Mouse (Mus musculus) ovary, postnatal 14 days (tissue): ENCODE data around the gene Cntnap4.

Experiments
- DNase-seq: peaks from one replicate; pipeline ENCODE4 v3.0.0; 2022; ENCODE audit warnings: low spot score

Cntnap4 gene

GRCm38 (mm10) chr8:112569471-112570141 lies at the start of gene Cntnap4:
Cntnap4 (plus strand) TSS chr8:112570043.
- DNase-seq, result no peak

- DNase-seq, result no peak
Measured at GRCm38 (mm10) chr8:112557376-112557775, 12.5 kb upstream of the Cntnap4 start.

GRCm38 (mm10) chr8:112570541-112570940 lies 698 bp downstream of the Cntnap4 start:
- DNase-seq, result no peak

DNA sequence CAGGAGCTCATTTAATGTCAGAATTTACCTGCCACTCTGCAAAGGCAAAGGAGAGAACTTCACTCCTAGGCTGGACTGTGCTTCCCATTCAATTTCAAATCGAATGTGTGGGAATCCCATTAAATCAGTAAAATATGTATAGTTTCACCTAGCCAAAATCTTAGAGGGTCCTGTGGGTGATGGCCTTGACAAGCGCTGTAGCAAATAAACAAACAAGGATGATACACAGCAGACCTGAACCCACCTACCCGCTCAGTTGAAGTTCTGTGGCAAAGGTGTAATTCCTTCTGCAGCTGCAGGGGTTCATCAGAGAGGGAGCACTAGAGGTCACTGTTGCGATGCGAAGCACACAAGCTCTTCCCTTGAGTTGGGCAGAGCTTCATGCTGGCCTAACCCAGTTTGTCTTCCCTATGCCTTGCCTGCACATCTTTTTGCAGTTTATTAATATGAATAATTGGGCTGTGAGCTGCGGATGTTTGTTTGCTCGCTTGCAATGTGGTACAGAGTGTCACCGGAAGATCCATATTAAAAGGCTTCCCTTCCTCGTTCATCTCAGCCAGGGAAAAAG lies 1.6 kb downstream of the Cntnap4 start:
- peak; percentile 18 for DNase-seq

DNA sequence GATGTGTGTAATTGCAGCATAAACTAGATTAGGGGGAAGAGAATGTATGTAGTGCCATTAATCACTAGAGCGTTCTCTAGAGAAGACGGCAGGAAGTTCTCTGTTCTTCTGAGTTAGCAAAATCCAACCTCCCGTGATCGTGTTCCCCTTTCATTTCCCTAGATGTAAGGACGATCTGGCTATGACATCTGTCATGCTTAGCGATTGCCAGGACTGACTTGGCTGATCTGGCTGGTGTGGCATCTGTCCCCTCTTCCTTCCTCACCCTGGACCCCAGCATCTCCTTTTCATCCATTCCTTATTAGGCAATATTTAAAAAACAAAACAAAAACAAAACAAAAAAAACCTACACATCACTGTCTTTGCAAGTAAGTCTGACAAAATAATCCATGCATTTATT lies 11.6 kb downstream of the Cntnap4 start:
- DNase-seq, result no peak

DNA sequence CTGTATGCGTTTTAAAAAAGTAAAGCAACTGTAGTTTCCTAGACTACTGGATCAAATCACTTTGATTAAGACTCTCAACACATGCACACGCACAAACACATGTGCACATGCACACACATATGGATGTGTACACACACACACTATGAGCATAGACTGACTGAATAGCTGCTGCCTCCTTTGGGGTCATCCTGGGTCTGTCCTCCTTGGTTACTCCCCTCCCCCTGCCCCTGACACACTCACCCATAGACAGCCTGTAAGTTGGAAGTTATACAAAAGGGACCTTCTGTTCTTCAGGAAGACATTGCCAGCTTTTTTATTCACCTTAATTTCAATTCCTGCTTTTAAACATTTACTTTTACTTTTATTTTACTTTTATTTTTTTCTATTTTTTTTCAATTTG lies 13.6 kb downstream of the Cntnap4 start:
- no peak for DNase-seq

GRCm38 (mm10) chr8:112588357-112589051 lies 18.7 kb downstream of the Cntnap4 start:
- DNase-seq, result no peak

GRCm38 (mm10) chr8:112589052-112589389 lies 19.2 kb downstream of the Cntnap4 start:
- no peak for DNase-seq

DNA sequence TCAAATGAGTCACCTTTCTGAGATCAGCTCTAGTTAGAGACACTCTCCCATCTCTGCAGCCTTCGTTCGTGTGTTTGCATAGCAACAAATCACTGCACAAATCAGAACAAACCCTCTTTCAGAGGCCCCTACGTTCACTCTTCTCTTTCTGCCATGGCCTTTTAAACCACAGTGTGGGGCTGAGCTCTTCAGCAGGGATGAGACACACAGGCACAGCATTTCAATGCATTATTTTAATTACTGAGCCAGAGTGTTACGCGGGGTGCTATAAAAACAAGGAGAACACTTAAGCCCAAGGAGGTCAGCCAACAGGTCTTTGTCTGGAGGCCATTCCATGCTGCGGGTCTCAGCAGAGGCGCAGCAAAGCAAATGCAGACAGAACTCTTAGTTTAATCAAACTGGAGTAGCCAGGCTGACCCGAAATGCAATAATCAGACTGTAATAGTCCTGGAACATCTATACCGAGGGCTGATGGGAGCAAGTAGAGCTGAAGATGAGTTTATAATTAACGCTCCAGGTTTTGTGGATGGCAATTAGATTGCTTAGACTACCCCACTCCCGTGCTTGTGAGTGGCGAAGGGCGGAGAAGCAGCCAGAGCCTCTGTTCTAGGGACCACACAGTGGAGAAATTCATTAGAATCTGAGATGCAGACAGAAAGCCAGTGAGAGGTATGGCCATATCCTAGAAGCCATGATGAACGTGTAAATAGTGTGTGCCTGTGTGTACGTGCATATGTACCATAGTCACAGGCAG lies 26.4 kb downstream of the Cntnap4 start:
- DNase-seq, result no peak

GRCm38 (mm10) chr8:112599975-112600374 lies 30.1 kb downstream of the Cntnap4 start:
- no peak for DNase-seq

- DNase-seq, result no peak
Measured at GRCm38 (mm10) chr8:112601150-112601549, 31.3 kb downstream of the Cntnap4 start.

- no peak for DNase-seq
Measured at GRCm38 (mm10) chr8:112610121-112610520, 40.3 kb downstream of the Cntnap4 start.

DNA sequence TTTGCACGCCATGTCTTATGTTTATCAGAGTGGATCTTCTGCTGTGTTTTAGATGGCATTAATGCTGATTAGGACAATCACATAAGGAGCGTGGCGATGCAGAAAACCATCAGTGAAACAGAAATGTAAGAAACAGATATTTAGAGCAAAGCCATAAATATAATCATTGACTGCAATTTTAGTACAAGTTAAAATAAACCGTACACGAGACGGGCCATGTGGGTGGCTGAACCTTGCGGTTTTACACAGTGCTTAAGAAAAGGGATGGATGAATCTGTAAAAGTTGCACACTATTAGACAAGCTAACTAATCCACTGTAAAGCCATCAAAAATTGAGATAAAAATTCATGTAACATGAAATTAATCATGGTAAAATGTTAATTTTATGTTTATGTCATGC lies 58.9 kb downstream of the Cntnap4 start:
- DNase-seq, result no peak

DNA sequence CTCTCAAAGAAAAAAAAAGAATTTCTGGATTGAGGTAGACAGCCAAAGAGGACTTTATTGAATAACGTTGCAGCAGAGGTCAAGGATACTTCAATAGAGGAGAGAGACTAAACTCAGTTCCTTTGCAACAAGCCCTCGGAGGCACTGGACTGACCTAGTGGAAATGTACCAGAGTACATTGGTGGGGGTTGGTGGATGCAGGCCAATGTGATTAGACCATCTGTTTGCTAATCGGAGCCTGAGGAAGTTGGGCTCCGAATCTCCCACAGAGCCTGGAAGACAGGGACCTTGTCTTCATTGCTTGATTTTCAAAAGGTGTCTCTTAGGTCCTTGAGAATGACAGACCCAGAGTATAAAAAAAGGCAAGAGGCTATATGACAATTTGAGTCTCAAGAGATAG lies 82.8 kb downstream of the Cntnap4 start:
- no peak for DNase-seq

- no peak for DNase-seq
Measured at GRCm38 (mm10) chr8:112653276-112653675, 83.4 kb downstream of the Cntnap4 start.

GRCm38 (mm10) chr8:112653994-112654393 lies 84.2 kb downstream of the Cntnap4 start:
- DNase-seq, result no peak

- DNase-seq, result no peak
Measured at GRCm38 (mm10) chr8:112664067-112664466, 94.2 kb downstream of the Cntnap4 start.

DNA sequence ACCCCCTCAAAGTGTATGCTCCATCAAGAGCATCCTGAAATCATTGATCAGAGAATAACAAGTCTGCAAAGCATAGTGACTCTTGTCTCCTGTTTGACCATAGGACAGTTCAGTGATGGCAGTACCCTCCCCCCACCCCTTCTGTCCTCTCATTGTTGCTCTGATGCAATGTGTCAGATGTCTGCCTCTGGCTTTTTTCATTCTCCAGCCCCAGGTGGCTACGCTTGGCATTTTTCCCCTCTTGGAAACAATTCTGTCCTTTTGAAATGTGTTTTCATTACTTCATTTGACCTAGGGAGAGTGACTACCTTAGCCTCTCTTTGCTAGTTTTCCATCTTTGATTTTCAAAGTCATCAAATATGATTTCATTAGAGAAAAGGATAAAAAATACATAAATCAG lies 104.8 kb downstream of the Cntnap4 start:
- no peak for DNase-seq

DNA sequence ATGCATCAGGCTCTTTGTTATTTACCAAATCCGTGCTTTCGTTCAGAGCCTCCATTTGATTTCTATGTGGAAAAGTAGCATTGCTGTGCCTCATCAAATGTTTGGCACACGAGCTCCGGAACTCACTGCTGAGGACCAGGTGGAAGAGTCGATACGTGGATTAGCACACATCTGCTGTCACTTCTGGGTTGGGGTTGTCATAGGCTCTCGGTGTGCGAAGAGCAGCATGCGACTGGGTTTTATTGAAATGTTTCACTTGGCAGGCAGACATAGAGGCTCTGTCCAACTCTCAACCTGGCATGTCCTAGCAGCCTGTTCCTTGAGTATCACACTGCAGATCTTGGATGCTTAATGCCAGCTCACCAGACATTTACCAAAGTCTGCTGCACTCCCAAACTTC lies 111.9 kb downstream of the Cntnap4 start:
- DNase-seq, result no peak

GRCm38 (mm10) chr8:112695708-112696107 lies 125.9 kb downstream of the Cntnap4 start:
- no peak for DNase-seq

- DNase-seq, result no peak
Measured at GRCm38 (mm10) chr8:112698141-112698540, 128.3 kb downstream of the Cntnap4 start.

- DNase-seq, result no peak
Measured at GRCm38 (mm10) chr8:112716982-112717381, 147.1 kb downstream of the Cntnap4 start.

- no peak for DNase-seq
Measured at GRCm38 (mm10) chr8:112724918-112725317, 155.1 kb downstream of the Cntnap4 start.
